Mouse (Mus musculus) thymus, adult 2 months (tissue): ENCODE measurements around the gene Letmd1.

Experiments used
- CTCF ChIP-seq: fragments of 200-500 bp; IDR thresholded peaks from 2 replicates; pipeline ENCODE4 v1.5.1; 2012; ENCODE audit warnings: mild to moderate bottlenecking, control low read depth, low read length, moderate library complexity, borderline replicate concordance; ENCODE audit not compliant: control insufficient read depth, poor library complexity, insufficient read depth; ENCODE audit errors: extremely low read depth
- POLR2A ChIP-seq: fragments of 200-500 bp; IDR thresholded peaks from 2 replicates; pipeline ENCODE4 v1.6.1; 2012; ENCODE audit warnings: mild to moderate bottlenecking, low read length, control low read depth, moderate library complexity; ENCODE audit not compliant: control insufficient read depth, poor library complexity, insufficient read depth; ENCODE audit errors: extremely low read depth

- TF ChIP-seq CTCF = no peak
- no peak for TF ChIP-seq POLR2A
These were observed 48.7 kb upstream of the Letmd1 start for GRCm38 (mm10) chr15:100419901-100420745.
